Mouse (Mus musculus) heart, postnatal 0 days (tissue): ENCODE data around the gene Mtmr12. TPM values are rescaled to one million over a fixed set of nuclear protein-coding genes. Genes with fewer than 3 reads are reported as not detected.

Experiments
- ATAC-seq: fragments of 200-750 bp; cut with Nextera tagmentation; 2 replicates; pipeline ENCODE4 v1.8.0; 2017; ENCODE audit warnings: low read depth, moderate number of reproducible peaks, moderate library complexity; ENCODE audit not compliant: insufficient read depth
- DNase-seq: peaks from one replicate; pipeline ENCODE4 v3.0.0-alpha.2; 2016; ENCODE audit warnings: low spot score
- H3K27ac ChIP-seq: fragments of 300-500 bp; sonication (generic); 2 replicates; pipeline ENCODE4 v1.5.1; 2014; ENCODE audit warnings: low read depth, mild to moderate bottlenecking
- H3K27me3 ChIP-seq: fragments of 300-500 bp; sonication (generic); 2 replicates; pipeline ENCODE4 v1.6.1; 2014; ENCODE audit warnings: low read length, mixed read lengths; ENCODE audit not compliant: control insufficient read depth, insufficient read depth
- H3K36me3 ChIP-seq: fragments of 300-500 bp; sonication (generic); replicated peaks from 2 replicates; pipeline ENCODE4 v1.6.1; 2014; ENCODE audit warnings: low read length, mixed read lengths; ENCODE audit not compliant: control insufficient read depth, insufficient read depth
- H3K4me1 ChIP-seq: fragments of 300-500 bp; sonication (generic); 2 replicates; pipeline ENCODE4 v1.6.1; 2014; ENCODE audit warnings: antibody characterized with exemption; ENCODE audit not compliant: control insufficient read depth, insufficient read depth
- H3K4me2 ChIP-seq: fragments of 300-500 bp; sonication (generic); 2 replicates; pipeline ENCODE4 v1.6.1; 2014; ENCODE audit warnings: low read depth, mild to moderate bottlenecking, low read length, moderate library complexity
- H3K4me3 ChIP-seq: fragments of 300-500 bp; sonication (generic); 2 replicates; pipeline ENCODE4 v1.5.1; 2014; ENCODE audit warnings: low read depth, low read length
- H3K9ac ChIP-seq: fragments of 300-500 bp; sonication (generic); replicated peaks from 2 replicates; pipeline ENCODE4 v1.6.1; 2014; ENCODE audit warnings: low read depth, low read length, mixed read lengths
- H3K9me3 ChIP-seq: fragments of 300-500 bp; sonication (generic); replicated peaks from 2 replicates; pipeline ENCODE4 v1.6.1; 2016; ENCODE audit warnings: low read length; ENCODE audit not compliant: control insufficient read depth
- CTCF ChIP-seq: IDR thresholded peaks from 2 replicates; pipeline ENCODE4 v1.5.1; 2016; ENCODE audit warnings: antibody characterized with exemption, control low read depth, low read depth
- EP300 ChIP-seq: IDR thresholded peaks from 2 replicates; pipeline ENCODE4 v1.6.1; 2016; ENCODE audit warnings: antibody characterized with exemption, low read depth
- WGBS: fragments of 180-500 bp; shearing (Covaris S2); extraction: QIAGEN DNeasy Blood & Tissue Kit; methylation state at CpG from one replicate; pipeline ENCODE4 v1.1.7; 2014; 5-methylcytosine and 5-hydroxymethylcytosine counted together
- polyA plus RNA-seq: library from polyadenylated mRNA; unstranded; fragments of >200 nt; fragmentation: Nextera tagmentation; extraction: Ambion mirVana; gene quantifications from 2 replicates; pipeline ENCODE4 v1.2.1, GENCODE M21; 2015
- total RNA-seq: library from RNA; depleted of rRNA; stranded (reverse); fragments of >200 nt; gene quantifications from 2 replicates; pipeline ENCODE4 v1.2.3, GENCODE M21; 2014; ENCODE audit warnings: low replicate concordance

Mtmr12 gene
- total and polyA plus RNA-seq, 2 experiments from 2014 or later, result 5.4 to 9.8 TPM

DNA sequence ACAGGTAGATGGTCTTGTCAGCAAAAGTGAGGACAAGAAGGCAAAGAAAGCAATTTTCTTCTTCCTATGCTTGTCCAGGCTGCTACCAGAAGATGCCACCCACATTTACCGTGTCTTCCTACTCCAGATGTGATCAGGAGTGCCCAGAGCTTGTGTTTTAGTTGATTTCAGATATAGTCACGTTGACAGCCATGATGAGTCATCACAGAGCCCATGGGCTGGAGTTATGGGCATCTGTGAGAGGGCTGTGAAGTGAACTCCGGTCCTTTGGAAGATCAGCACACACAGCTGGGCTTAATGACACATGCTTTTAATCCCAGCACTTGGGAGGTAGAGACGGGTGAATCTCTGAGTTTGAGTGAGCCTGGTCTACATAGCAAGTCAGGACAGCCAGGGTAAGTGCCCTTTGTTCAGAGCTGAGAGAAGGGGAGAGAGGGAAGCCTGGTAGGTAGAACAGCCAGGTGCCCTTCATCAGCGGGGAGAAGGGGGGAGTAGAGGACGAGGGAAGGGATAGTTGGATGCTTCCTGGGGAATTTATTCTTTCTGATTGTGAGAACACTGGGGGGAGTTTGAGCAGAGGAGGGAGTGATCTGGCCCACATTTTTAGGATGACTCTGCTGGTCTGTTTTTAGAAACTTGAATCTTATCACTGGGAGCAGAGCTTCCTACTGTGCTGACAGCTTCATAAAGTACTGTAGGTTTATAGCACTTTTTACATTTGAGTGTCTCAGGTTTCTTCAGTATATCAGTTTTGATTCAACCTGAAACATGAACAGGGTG, 40.9 kb downstream of the Mtmr12 start:
- peaks cover 18% of the 10 kb centered on the region; the same call in 1 of the 2 replicates for H3K4me1 ChIP-seq
- 0 out of 2 replicates have a peak overlapping the region, but pooled peaks have one; percentile 2 for H3K4me2 ChIP-seq
- ATAC-seq, result peak; percentile 39
- DNase-seq, result peak; percentile 61
- WGBS, result 16% methylated on average over 6 of the region's 6 CpGs
- H3K27me3 ChIP-seq, result no peaks in the 10 kb centered on the region
- H3K9me3 ChIP-seq, result no peaks in the 10 kb centered on the region
- peak overlapping the region; percentile 87 for H3K27ac ChIP-seq
- TF ChIP-seq CTCF (no peak), EP300 (no peak)
- no peak overlapping the region for H3K9ac ChIP-seq
- peaks cover 17% of the 10 kb centered on the region; the same call in 1 of the 2 replicates for H3K36me3 ChIP-seq
- no peak overlapping the region for H3K4me3 ChIP-seq

DNA sequence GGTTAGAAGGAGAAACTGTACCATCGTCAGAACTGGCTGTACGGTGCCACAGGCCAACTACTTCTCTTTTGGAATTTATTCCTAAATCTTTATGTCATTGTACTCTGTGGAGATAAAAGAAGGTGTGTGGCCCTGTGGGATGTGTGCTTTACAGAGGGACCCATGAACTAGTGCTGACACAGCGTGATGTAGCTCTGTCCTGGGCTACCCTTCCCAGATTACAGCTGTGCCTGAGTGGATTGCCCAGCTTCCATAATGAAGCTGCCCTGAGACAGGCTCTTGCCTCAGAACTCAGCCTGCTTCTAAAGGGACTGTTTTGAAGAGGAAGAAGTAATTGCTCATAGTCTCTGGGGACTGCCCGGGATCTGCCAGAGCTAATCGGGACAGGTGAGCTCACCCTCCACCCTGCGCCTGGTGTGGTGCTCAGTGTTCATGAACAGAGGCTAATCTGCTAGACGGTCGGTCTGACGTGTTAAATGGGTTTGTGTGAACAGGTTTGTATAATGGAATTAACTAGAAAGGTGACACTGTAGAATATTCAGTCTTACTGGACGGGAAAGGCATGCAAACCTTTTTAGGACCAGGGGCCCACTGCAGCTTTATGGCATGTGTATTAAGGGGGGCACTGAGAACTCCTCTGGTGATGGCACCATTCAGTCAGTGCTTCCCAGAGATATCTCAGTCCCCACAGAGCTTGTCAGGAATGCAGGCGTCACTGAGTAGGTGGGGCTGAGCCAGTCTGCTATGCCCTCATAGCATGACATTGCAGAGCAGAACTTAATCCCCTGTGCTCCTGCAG, 41.7 kb downstream of the Mtmr12 start:
- H3K9ac ChIP-seq, result no peak overlapping the region
- H3K27ac ChIP-seq, result peak overlapping the region; percentile 87
- H3K27me3 ChIP-seq, result no peaks in the 10 kb centered on the region
- ATAC-seq (peak; percentile 90), DNase-seq (peak; percentile 84)
- 0 out of 2 replicates have a peak overlapping the region, but pooled peaks have one; percentile 2 for H3K4me2 ChIP-seq
- H3K4me1 ChIP-seq, result peaks cover 18% of the 10 kb centered on the region; the same call in 1 of the 2 replicates
- no peak for TF ChIP-seq EP300
- no peak for TF ChIP-seq CTCF
- peaks cover 23% of the 10 kb centered on the region for H3K36me3 ChIP-seq
- WGBS, result 34% methylated on average over 11 of the region's 11 CpGs
- H3K9me3 ChIP-seq, result no peaks in the 10 kb centered on the region
- no peak overlapping the region for H3K4me3 ChIP-seq

DNA sequence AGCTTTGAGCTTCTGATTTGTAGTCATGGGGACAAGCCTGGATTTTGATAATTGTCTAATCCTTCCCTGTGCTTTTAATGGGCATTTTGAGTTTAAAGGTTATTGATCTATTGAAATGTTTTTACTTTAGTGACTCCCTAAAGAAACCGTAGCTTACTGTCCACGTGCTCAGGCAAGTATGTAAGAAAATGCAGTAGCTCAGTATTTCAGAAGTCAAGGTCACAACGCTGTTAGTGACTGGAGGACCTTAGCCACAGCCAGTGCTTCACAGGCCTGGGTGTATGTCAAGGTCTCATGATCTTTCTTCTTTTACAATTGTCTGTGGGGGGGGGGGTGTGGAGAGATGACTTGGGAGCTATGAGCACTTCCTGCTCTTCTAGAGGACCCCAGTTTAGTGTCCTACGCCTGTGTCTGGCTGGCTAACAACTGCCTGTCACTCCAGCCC, 42.4 kb downstream of the Mtmr12 start:
- no peak for TF ChIP-seq CTCF
- TF ChIP-seq EP300, result no peak
- H3K9ac ChIP-seq, result no peak overlapping the region
- DNase-seq (peak; percentile 53), ATAC-seq (peak; percentile 44)
- H3K27me3 ChIP-seq, result no peaks in the 10 kb centered on the region
- H3K27ac ChIP-seq, result peak overlapping the region; percentile 87
- 34% methylated on average over 4 of the region's 4 CpGs for WGBS
- H3K9me3 ChIP-seq, result no peaks in the 10 kb centered on the region
- peaks cover 30% of the 10 kb centered on the region for H3K36me3 ChIP-seq
- no peak overlapping the region for H3K4me2 ChIP-seq
- no peak overlapping the region for H3K4me3 ChIP-seq
- H3K4me1 ChIP-seq, result peaks cover 18% of the 10 kb centered on the region; the same call in 1 of the 2 replicates

DNA sequence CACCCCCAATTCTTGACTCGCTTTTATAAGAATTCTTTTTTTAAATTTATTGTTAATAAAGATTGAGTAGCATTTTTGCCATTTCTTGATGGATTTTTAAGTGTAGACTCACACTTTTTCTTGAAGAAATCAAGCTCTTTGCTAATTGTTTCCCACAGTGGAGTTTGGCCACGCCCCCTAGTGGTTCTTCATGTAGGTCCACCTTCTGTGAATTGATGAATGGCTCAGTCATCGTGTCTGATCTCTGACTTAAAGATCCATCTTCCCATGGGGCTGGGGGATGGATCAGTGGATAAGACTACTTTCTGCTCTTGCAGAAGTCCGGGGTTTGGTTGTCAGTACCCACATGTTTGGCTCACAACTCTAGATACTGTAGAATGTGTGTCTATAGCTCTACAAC, 43.5 kb downstream of the Mtmr12 start:
- Histone ChIP-seq H3K4me3 (no peak overlapping the region), H3K27me3 (no peaks in the 10 kb centered on the region), H3K9ac (no peak overlapping the region), H3K36me3 (peaks cover 27% of the 10 kb centered on the region), H3K4me1 (peaks cover 18% of the 10 kb centered on the region; the same call in 1 of the 2 replicates), H3K27ac (peak overlapping the region; percentile 87; the same call in 1 of the 2 replicates), H3K4me2 (no peak overlapping the region), H3K9me3 (0 out of 2 replicates have a peak, but pooled peaks cover 2% of the 10 kb centered on the region)
- WGBS, result 65% methylated on average over 4 of the region's 4 CpGs
- ATAC-seq, result no peak
- peak; percentile 47 for DNase-seq
- TF ChIP-seq EP300 (no peak), CTCF (peak; percentile 52)

DNA sequence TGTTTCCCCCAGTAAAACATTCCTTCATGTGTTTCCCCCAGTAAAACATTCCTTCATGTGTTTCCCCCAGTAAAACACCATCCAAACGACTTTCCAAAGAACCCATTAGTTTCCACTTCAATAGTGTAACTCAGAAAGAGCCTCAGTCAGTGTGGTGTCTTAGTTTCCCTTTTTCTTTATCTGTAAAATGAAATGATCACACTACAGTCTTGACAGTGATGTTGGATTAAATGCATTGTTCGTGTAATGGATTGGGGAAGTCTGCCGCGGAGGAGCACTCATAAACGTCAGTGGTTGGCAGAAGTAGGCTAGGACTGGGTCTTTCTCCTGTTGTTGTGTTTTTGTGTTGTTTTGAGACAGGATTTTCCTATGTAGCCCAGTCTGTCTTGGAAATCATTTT, 45.5 kb downstream of the Mtmr12 start:
- 77% methylated on average over 5 of the region's 5 CpGs for WGBS
- DNase-seq, result no peak
- Histone ChIP-seq H3K4me1 (peaks cover 18% of the 10 kb centered on the region; the same call in 1 of the 2 replicates), H3K27ac (no peak overlapping the region), H3K9me3 (0 out of 2 replicates have a peak, but pooled peaks cover 2% of the 10 kb centered on the region), H3K4me3 (no peak overlapping the region), H3K36me3 (peaks cover 36% of the 10 kb centered on the region), H3K9ac (no peak overlapping the region), H3K27me3 (no peaks in the 10 kb centered on the region), H3K4me2 (no peak overlapping the region)
- no peak for TF ChIP-seq EP300
- no peak for TF ChIP-seq CTCF
- no peak for ATAC-seq
